ENCODE assay signal across 17 mouse cellular contexts in the genomic region with DNA sequence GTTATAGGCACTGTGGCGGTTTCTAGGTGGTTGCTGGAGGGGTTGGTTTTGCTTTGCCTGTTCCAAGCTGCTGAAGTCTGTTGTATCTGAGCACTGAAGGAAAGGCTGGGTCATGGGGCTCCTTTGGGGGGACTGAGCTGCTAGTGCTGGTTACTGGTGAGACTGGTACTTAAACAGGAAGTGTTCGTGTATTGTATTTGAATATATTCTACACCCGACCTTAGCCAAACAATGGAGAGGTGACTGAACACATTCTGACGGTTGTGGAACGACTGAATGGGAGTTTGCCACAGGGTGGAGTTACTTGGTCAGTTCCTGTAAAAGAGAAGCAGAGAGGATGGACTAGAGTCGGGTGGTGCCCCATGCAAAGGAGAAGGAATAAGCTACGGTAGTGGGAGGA.
"Had no signal": no experiment of that assay in that cellular context is flagged by ENCODE, and none has a peak within 500 bp of the region (broad histone marks: within the 10 kb centered on the region; RNA-seq: fewer than 3 reads in every experiment).

No protein-coding gene starts in this region.

- H3K9me3 ChIP-seq: liver, embryonic 12.5 days; neural tube, embryonic 13.5 days; neural tube, embryonic 15.5 days had no signal

- H3K36me3 ChIP-seq: liver, embryonic 12.5 days; neural tube, embryonic 13.5 days; neural tube, embryonic 15.5 days had no signal

- H3K4me2 ChIP-seq: liver, embryonic 12.5 days; lung, embryonic 14.5 days; neural tube, embryonic 15.5 days had no signal

- ATAC-seq: liver, embryonic 12.5 days had no signal

- H3K4me3 ChIP-seq: liver, embryonic 12.5 days; myocyte; neural tube, embryonic 13.5 days; neural tube, embryonic 15.5 days had no signal

- DNase-seq: lung, adult 18-20 months; lung, embryonic 14.5 days; lung, postnatal 10 days; lung, postnatal 4 days; retina, postnatal 1 day; right cerebral cortex, adult 18-20 months; right cerebral cortex, postnatal 25 days; right cerebral cortex, postnatal 4 days; spleen, adult 18-20 months; thymus, adult 18-20 months; thymus, postnatal 14 days; thymus, postnatal 36 days had no signal

- H3K9ac ChIP-seq: liver, embryonic 12.5 days; liver, embryonic 14.5 days; lung, embryonic 14.5 days; neural tube, embryonic 13.5 days; neural tube, embryonic 15.5 days had no signal

- H3K27ac ChIP-seq: liver, embryonic 12.5 days; liver, embryonic 14.5 days; neural tube, embryonic 13.5 days; neural tube, embryonic 15.5 days had no signal
